Mouse (Mus musculus) heart, adult 18-20 months (tissue): ENCODE measurements around the gene Mcf2. TPM values are rescaled to one million over a fixed set of nuclear protein-coding genes. Genes with fewer than 3 reads are reported as not detected.
A peak's percentile ranks its signal among the peaks of the same experiment; 100 is the strongest.

ENCODE experiments used
- DNase-seq, 2 experiments: peaks; one replicate each; pipeline ENCODE4 v3.0.0; 2021 to 2022; ENCODE audit warnings: mixed read lengths in 1 of 2
- long read RNA-seq, 2 experiments: library from polyadenylated mRNA; stranded (forward); transcript quantifications; one replicate each; pipeline ENCODE4 v2.0.0; 2021
- total RNA-seq, 2 experiments: library from RNA; stranded (reverse); gene quantifications; 2 replicates each; pipeline ENCODE4 v1.2.3; 2021

Mcf2 gene
- total RNA-seq, result not detected
- long read RNA-seq, experiment 1, result 0 reads
- long read RNA-seq, experiment 2, result 0 reads

DNA sequence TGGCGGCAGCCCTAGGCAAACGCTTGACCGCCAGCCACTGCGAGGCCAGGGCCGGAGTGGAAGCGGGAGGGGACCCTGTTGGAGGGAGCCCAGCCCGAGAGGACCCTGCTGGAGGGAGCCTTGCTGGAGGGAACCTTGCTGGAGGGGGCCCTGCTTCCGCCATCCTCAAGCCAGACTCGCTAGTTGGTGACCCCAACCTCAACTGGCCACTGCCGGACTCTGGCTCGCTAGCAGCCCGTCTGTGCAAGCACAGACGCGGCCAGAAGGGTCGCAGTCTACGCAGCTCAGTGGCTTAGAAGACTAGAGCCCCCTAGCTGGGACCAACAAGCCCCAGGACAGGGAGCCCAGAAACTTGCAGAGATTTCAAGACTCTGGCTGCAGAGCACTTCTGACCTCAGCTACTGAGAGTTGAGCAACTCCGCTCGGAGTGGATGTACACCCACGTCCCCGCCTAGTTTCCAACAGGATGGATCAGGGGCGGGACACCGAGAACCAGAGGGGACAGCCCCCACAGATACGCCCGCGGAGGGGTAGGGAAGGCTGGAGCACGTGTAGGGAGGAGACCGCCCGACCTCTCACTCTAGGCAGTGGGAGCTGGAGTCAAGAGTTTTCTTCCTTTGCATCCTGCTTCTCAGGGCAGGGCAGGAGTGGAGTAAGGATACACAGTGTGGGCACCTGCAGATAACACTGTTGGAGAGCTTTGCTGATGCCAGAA is at the start of gene Mcf2:
Mcf2 (minus strand) TSS at position 346 of the 715 bp plus-strand sequence.
- DNase-seq, result peak; percentile 3 to 4

DNA sequence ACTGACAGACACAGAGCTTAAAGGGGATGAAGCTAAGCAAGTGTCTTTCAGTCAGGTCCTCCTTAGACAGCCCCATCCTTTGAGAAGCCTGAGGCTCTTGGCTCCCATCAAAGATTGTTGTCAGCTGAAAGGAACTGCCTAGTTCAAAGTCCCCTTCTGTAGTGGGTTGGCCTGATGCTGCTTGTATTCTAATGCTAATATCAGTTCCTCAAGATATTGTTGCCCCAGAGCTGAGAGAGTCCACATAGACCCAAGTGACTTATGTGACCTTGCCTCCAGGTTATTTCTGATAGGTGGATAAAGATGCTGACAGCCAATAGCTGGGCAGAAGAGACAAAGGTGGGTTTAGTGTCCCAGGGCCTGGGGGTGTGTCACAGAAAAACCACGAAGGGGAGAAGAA is 8.8 kb upstream of the Mcf2 start:
- DNase-seq, result no peak

DNA sequence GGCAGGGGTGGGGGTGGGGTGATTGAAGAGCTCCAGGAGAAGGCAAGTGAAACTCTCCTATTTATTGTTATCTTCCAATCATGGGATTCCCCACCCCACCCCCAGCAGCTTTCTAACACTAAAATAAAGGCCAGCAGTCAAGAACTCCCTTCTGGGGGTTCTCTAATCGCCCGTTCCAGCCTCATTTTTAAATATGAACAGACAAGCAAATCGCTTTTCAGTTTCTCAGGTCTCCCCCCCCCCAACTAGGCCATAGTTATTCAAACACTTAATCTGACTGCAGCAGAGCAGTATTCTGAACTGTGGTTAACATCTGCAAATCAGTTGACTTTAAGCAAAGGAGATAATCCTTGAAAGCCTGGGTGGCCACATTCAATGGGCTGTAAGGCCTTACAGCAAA is 3.7 kb upstream of the Mcf2 start:
- no peak for DNase-seq

DNA sequence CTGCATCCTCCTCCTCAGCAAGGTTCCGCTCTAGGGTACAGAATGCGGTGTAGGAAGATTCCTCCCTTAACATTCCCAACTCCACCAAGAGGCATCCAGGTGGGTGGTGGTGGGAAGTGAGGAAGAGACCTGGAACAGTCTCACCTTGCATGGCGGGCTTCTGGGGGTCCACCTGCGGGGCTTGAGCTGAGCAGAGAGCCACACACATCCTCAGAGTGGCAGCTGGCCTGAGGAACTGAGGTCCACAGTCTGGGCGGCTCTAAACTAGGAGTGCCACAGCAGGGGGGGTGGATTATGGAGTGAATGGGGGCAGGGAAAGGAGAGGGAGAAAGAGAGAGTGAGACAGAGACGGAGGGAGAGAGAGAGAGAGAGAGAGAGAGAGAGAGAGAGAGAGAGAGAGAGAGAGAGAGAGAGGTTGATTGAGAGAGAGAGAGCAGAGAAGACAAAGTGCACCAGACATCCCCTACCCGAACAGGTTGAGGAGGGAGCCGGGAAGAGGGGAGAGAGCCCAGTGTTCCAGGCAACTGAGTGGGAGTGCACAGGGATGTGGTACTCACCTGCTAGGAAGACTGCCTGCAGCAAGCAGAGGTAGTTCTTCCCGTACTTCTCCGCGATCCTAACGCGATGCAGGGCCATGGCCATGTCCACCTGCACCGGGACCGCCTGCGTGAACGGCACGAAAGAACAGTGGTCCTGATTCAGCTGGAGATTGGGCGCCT is 705 bp downstream of the Mcf2 start:
- DNase-seq, result no peak

DNA sequence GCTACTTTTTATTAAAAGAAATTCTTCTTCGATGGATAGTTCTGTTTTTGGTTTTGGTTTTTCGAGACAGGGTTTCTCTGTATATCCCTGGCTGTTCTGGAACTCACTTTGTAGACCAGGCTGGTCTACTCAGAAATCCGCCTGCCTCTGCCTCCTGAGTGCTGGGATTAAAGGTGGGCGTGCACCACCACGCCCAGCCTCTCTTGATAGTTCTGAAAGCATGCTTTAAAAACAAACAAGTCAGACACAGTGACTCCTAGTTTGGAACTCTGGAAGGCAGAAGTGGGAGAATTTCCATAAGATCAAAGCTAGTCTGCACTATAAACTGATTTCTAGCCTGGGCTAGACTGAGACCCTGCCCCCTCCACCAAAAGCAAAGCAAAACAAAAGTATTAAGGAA is 8.8 kb downstream of the Mcf2 start:
- no peak for DNase-seq

DNA sequence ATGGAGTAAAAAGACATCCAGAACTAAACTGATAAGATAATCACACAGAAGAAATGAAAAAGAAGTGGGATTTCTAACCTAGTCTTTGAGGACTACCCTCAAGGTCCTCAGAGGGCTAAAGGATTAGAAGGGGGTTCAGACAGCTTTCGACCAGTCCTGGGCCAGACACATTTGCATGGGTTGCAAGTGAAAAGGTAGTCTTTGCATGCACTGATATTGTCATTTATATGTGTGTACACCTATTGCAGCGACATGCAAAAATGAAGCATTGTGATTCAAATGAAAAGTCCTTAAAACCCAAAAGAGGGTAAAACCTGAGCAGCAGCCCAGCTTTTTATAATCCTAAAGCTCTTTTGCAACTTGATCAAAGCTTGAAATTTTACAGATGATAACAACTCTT is 9.4 kb downstream of the Mcf2 start:
- no peak for DNase-seq

DNA sequence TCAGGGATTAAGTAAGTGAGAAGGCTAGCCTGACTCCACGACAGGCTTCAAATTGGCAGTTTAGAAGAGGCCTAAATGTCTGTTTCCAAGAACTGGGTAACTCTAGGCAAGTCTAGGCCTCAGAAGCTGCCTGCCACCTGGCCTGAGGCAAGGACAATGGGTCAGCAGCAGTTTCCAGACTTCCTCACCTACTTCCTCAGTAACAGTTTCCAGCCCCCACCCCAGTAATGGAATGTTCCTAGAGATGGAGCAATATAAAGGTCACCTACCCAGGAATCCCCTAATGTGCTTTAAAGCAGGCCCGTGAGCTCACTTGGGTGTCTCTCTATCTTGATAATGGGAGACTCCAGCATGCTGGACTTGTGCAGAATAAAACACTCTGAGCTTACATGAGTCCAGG is 10.1 kb downstream of the Mcf2 start:
- DNase-seq, result no peak

DNA sequence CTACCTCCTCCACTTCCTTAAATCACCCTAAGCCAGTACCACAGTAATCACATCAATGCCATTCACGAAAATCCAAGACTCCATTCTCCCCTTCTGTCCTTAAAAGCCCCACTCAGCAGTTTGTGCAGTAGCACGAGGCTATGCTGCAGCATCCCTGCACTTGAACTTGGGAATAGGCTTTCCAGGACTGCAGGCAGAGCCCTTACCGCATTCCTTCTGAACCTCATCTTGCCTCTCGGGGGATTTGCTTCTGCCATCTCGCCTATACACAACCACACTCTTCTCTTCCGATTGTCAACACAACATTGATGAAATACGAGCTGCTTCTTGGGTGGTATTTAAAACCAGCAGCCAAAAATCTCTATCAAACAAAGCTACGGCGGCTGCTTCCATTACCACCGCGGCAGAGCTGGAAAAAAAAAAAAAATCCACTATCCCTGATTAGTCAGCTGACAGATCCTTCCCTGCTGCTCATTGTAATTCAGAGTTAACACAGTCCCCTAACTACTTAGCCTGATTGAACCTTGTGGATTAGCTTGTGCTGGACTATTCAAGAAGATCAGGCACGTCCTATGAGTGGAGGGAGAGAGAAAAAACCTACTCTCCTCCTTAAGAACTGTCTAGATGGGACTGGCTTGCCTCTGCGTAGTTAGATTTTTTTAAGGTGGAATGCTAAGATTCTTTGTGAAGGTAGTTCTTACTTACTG is 31.5 kb downstream of the Mcf2 start:
- peak in 1 of 2 experiments; percentile 2 for DNase-seq

DNA sequence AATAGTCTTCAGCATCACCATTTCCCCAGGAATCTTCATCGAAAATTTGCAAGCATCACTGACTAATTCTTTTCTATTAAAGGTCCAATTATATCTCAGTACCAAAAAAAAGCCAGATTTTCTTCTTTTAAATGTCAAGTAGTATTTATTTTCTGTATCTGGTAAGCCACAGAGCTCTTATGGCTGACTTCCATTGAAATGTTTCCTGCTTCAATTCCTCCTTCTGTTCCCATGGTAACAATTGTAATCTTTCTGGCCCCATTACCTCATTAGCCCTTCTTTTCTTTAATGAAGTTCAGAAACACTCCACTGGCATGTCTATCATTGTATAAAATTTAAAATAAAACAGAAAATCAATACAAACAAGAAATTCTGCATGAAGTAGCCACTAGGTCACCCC is 103.5 kb downstream of the Mcf2 start:
- no peak for DNase-seq

DNA sequence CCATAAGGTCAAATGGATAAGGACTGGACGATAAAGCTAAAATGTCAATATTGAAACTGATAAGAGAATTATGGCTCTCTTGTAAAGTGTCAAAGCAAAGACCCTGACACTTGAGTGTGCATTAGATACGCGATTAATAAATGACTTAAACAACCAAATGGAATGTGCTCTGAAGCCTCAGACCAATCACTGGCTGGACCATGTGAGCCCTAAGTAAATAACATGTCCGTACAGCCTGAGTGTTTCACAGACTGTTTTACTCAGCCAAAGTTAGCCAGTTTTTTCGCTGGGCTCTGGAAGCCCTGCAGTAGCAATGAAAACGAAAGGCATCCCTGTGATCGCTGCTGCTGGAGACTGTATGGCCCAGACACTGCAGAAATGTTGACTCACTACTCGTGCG is 123.7 kb downstream of the Mcf2 start:
- DNase-seq, result no peak

DNA sequence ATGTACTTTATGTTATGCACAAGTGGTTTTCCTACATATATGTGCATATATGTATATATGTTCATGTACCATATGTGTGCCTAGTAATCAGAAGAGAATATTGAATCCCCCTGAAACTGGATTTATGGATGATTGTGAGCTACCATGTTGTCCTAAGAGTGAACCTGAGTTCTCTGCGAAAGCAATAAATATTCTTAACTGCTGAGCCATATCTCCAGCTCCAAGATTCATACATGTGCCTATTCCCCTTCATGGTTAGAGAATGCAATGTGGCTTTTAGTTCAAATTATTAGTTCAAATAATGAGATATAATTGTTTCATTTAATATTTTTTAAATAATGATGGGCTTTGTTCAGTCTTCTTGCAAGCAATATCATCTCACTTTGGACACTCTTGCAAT is 124.1 kb downstream of the Mcf2 start:
- no peak for DNase-seq

DNA sequence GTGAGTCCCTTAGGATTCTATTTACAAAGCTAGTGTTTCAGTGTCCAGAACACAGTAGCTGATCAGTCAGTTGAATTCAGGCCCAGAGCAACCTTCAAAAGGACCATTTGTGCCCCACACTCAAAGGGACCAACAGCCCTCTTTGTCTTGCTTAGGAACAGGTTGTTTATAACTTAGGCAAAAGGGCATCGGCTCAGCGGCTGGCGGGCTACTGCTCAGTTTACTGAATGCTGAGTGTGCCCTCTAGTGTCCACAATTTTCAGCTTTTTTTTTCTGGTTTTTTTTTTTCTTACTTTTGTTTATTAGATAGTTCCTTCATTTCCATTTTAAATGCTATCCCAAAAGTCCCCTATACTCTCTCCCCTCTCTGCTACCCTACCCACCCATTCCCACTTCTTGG is 152.2 kb downstream of the Mcf2 start:
- peak; percentile 3 to 27 for DNase-seq

DNA sequence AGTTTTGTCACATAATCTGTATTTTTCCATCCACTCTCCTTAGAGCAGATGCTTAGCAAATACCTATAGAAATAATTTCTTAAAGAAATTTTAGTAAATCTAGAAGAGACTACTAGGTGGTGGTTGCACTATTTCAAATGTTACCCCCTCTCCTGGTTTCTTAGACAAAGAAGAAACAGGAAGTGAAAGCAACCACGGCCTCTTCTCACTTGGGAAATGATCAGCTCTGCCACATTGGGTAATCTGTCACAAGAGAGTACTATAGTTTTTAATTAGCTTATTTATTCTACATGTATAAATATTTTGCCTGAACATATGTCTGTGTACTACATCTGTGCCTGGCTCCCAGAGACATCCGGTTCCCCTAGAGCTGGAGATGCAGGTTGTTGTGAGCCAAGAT is 157.3 kb downstream of the Mcf2 start:
- DNase-seq, result no peak

DNA sequence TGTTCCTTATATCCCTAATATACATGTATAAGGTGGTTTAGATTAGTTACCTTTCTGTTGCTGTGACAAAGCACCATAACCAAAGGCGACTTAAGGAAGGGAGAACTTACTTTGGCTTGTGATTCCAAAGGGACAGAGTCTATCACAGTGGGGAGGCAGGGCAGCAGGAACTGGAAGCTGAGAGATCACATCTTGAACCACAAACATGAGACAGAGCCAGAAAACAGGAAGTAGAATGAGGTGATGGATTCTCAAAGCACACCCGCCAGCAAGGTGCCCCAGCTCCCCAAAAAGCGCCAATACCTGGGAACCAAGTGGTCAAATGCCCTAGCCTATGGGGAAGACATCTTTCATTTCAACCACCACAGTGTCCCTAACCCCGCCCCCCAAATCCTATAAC is 157.9 kb downstream of the Mcf2 start:
- no peak for DNase-seq

DNA sequence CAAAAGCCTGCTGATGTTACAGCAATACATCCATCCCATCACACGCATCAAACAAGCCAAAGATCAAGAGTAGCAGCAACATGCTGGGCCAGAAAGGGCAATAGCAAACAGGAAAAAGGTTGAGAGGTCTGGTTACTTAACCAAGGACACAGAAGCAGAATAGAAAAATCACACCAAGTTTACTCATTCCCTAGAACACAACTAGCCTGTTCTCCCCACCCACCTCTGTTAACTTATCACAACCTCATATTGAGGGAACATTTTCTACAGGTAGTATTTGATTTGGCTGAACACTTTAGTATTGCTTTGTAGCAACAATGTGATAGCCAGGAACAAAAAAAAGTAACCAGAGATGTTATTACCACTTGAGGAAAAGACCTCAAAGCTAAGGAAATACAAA is 164.3 kb downstream of the Mcf2 start:
- no peak for DNase-seq

DNA sequence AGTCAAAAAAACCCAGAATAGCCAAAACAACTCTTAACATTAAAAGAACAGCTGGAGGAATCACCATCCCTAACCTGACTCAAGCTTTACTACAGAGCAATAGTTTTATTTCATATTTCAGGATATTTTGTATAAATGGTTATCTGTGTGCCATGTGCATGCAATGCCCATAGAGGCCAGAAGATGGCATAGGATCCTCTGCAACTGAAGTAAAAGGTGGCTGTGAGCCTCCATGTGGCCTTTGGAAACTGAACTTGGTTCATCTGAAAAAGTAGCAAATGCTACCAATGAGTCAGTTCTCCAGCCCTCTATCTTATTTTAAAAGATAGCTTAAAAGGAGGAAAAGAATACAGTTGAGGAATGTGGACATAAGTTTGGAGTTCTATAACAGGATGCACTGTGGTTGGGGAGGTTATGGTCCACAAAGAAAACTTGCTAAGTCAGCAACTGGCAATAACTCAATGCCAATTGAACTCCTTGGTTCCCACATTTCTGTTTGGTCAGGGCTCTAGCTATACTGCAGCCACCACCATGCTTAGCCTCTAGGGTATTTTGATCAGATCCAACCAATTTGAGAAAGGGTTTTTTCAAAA is 165.7 kb downstream of the Mcf2 start:
- peak; percentile 2 to 26 for DNase-seq

Other genes with a start within 250 kb of the Mcf2 start
- gene F9, start 179.6 kb downstream of the Mcf2 start, total RNA-seq, result not detected